Mouse (Mus musculus) brain, adult 2 months (tissue): Measurements from ENCODE around the gene Slc15a4.

Experiments used
- DNase-seq: peaks from one replicate; pipeline ENCODE4 v3.0.0; 2011; ENCODE audit warnings: low read depth, low spot score

The Slc15a4 gene

DNA sequence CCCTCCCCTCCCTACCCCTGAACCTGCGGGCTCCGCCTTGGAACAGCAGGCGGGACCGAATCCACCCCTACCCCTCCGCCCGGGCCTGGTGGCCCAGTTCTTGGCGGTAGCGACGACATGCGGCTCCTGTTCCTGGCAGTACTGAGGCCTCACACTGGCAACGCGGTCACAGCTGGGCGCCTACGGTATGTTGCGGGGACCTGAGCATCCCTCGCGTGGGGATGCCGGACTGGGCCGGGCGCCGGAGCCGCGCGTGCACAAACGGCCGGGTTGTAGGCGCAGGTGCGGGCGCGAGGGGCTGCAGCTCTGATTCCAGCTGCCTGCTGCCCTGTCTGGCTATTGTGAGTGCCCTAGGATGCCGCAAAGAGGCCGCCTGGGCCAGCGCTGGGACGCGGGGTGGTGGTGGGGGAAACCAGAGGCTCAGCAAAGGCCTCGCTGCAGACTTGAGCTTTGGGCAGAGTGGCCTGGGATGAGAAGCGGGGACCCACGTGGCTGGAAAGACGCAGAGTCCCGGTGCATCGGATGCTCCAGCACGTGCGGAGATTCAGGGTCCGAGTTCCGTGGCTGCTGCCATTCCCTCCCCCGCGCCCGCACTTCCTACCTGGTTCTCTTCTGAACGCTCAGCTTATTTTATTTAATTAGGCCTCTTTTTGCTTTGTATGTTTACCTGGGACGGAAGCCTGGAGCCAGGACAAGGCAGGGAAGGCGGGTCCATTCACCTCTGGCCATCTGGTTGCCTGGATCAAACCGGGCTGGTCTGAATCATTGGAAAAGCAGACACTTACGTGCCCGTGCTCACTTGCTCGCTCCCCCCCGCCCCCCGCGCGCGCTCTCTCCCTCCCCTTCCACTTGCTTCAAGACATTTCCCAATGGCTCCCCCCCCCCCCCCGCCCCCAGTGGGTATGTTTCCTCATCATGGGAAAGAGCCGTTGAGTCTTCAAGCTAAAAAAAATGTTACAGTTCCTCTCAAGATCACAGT lies at the start of gene Slc15a4, which contains the start of gene Glt1d1:
Gene Slc15a4 (minus strand): TSS at position 731 of the 979 bp plus-strand sequence.
Gene Glt1d1 (plus strand): TSS at position 96 of the 979 bp plus-strand sequence.
- peak; percentile 81 for DNase-seq

- DNase-seq, result no peak
Measured at GRCm38 (mm10) chr5:127678501-127678900, 45.8 kb upstream of the Slc15a4 start.

DNA sequence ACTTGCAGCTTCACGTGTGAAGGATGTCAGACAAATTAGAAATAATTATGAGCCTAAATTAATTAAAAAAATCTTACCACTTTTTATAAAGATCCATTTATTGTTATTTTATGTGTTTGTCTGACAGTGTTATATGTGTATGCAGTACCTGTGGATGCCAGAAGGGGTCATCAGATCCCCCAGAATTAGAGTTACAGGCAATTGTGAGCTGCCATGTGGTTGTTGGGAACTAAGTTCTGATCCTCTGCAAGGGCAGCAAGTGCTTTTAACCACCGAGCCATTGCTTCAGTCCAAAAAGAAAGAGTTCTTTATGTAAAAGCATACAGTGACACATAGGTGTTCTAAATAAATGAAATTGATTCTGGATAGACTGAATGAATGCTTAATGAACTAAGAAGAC lies 44.9 kb upstream of the Slc15a4 start:
- DNase-seq, result no peak

DNA sequence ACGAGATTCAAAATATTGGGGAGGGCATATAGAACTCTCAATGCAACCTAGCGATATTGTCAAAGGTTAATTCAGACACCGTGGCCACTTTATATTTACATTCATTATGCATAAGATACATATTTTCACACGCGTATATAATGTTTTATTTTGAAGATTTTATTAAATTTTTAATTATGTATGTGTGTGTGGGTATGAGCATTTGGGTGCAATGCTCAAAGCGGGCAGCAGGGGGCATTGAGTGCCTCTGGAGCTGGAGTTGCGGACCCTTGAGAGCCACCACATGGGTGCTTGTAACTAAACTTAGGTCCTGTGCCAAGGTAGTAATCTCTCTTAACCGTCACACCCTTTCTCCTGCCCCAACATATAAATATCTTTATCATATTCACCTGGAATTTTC lies 41.2 kb upstream of the Slc15a4 start:
- no peak for DNase-seq

DNA sequence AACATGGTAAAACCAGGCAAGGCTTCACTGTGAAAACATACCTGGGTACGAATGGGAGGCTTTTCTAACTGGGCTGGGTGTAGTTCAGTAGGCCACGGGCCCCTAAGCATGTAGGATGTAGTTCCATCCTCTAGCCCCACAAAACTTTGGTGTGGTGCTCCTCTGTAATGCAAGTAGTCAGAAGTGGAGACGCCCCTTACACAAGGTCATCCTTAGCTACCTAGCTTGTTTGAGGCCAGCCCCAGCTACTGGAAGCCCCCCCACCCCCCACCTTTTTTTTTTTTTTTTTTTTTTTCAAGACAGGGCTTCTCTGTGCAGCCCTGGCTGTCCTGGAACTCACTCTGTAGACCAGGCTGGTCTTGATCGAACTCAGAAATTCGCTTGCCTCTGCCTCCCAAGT lies 28.3 kb upstream of the Slc15a4 start:
- no peak for DNase-seq

- DNase-seq, result no peak
Measured at GRCm38 (mm10) chr5:127660267-127660666, 27.6 kb upstream of the Slc15a4 start.

GRCm38 (mm10) chr5:127659312-127659711 lies 26.6 kb upstream of the Slc15a4 start:
- DNase-seq, result no peak

DNA sequence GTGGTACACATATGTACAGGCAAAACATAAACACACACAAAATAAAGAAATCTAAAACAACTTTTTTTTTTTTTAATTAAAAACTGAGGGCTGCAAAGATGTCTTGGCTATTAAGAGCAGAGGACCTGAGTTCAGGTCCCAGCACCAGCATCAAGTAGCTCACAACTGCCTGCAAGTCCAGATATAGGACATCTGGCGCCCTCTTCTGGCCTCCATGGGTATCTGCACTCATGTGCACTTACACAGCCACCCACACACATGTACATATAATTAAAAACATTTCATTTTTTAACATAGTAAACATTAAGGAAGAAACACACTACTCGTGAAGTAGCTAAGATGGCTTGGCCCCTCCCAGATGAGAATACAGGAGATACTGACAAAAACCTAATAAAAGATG lies 25.6 kb upstream of the Slc15a4 start:
- no peak for DNase-seq

GRCm38 (mm10) chr5:127649077-127649476 lies 16.4 kb upstream of the Slc15a4 start:
- DNase-seq, result peak; percentile 34

GRCm38 (mm10) chr5:127648046-127648445 lies 15.3 kb upstream of the Slc15a4 start:
- peak; percentile 52 for DNase-seq

GRCm38 (mm10) chr5:127641185-127641958 lies 8.7 kb upstream of the Slc15a4 start:
- DNase-seq, result peak; percentile 44

DNA sequence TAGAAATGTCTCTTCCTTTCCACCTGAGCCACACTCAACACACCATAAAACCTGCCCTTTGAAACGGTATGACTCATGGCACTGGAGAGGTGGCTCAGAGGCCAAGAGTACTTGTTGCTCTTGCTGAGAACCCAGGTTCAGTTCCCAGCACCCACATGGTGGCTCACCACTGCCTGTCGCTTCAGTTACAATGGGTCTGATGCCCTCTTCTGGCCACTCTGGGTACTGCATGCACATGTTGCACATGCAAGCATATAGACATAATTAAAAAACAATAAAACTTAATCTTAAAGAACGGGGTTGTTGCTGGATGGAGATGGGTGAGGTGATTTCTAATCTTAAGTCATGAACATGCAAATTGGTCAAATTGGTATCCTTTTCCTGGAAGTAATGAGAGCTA lies 7.7 kb upstream of the Slc15a4 start:
- DNase-seq, result no peak

DNA sequence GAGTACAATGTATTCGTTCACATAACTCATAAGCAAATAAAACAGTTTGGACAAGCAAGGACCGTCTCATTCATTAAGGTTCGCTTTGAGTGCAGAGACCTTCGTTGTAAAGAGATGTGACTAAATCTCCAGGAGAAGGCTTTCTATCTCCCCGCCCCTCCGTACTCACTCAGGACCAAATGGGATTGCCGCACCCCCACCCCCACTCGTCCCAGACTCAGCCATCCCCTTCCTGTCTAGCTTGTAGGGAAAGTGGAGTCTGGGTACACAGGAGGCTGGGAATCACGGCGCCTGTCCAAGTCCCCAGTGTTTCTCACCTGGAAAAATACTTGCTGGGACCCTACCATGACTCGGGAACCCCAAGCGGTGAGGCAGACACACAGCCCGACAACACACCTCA lies 6.9 kb upstream of the Slc15a4 start:
- no peak for DNase-seq

GRCm38 (mm10) chr5:127639067-127639605 lies 6.4 kb upstream of the Slc15a4 start:
- DNase-seq, result no peak

- no peak for DNase-seq
Measured at GRCm38 (mm10) chr5:127638177-127638576, 5.5 kb upstream of the Slc15a4 start.

DNA sequence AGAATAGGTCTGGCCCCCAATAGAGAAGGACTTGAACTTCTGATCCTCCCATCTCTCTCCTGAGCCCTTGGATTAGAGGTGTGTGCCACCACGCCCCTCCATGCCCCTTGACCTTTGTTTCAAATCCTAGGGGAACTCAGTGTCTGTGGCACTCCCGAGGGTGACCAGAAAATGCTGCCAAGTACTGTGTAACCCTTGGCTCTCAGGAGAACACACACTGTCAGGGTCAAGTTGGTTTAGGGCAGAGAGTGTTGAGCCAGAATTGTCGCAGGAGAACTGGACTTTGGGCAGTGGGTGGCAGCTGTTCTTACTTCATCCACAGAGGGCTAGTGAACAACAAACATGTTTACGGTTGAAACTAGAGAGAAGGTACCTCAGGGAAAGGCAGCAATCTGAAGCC lies 4.9 kb upstream of the Slc15a4 start:
- no peak for DNase-seq

GRCm38 (mm10) chr5:127633666-127634065 lies 969 bp upstream of the Slc15a4 start:
- DNase-seq, result no peak

DNA sequence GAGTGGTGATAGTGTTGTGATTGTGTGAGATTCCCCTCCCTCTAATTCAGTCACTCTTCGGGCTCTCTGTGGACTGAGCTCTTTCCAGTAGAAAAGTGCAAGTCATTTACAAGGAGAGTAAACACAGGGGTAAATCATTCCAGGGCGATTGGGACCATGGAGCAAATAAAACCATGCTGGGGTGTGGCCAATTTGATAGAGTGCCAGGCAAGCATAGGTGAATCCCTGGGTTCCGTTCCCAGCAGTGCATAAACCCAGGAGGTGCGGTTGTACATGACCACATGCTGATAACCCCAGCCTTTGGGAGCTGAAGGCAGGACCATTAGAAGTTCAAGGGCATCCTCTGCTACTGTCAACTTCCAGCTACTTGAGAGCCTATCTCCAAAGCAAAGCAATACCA lies 491 bp upstream of the Slc15a4 start:
- DNase-seq, result no peak

GRCm38 (mm10) chr5:127631671-127632070 lies 1.0 kb downstream of the Slc15a4 start:
- no peak for DNase-seq

- DNase-seq, result no peak
Measured at GRCm38 (mm10) chr5:127627242-127627641, 5.5 kb downstream of the Slc15a4 start.

- no peak for DNase-seq
Measured at GRCm38 (mm10) chr5:127624427-127625213, 8.1 kb downstream of the Slc15a4 start.
